Mouse (Mus musculus) stomach, postnatal 0 days (tissue): Measurements from ENCODE around the gene Mrfap1. TPM values are rescaled to one million over a fixed set of nuclear protein-coding genes. Genes with fewer than 3 reads are reported as not detected.
A peak's percentile ranks its signal among the peaks of the same experiment; 100 is the strongest.
"Not testable (repeated sequence)": the region's sequence is repeated elsewhere in the genome, so short reads cannot be mapped to it uniquely, and the experiment has no call there.

Experiments used
- ATAC-seq: fragments of 200-750 bp; cut with Nextera tagmentation; 2 replicates; pipeline ENCODE4 v1.8.0; 2017; ENCODE audit not compliant: low FRiP score, low TSS enrichment
- DNase-seq: peaks from one replicate; pipeline ENCODE4 v3.0.0-alpha.2; 2016; ENCODE audit warnings: low spot score
- H3K27ac ChIP-seq: fragments of 300-500 bp; sonication (generic); replicated peaks from 2 replicates; pipeline ENCODE4 v1.5.1; 2014; ENCODE audit warnings: mild to moderate bottlenecking, control low read depth
- H3K27me3 ChIP-seq: fragments of 300-500 bp; sonication (generic); 2 replicates; pipeline ENCODE4 v1.6.1; 2014; ENCODE audit warnings: low read length; ENCODE audit not compliant: control insufficient read depth, insufficient read depth
- H3K36me3 ChIP-seq: fragments of 300-500 bp; sonication (generic); 2 replicates; pipeline ENCODE4 v1.6.1; 2014; ENCODE audit warnings: low read length, mixed read lengths; ENCODE audit not compliant: control insufficient read depth, insufficient read depth
- H3K4me1 ChIP-seq: fragments of 300-500 bp; sonication (generic); replicated peaks from 2 replicates; pipeline ENCODE4 v1.6.1; 2014; ENCODE audit warnings: antibody characterized with exemption; ENCODE audit not compliant: control insufficient read depth, insufficient read depth
- H3K4me2 ChIP-seq: fragments of 300-500 bp; sonication (generic); replicated peaks from 2 replicates; pipeline ENCODE4 v1.6.1; 2014; ENCODE audit warnings: low read depth, mild to moderate bottlenecking, control low read depth, moderate library complexity
- H3K4me3 ChIP-seq: fragments of 300-500 bp; sonication (generic); 2 replicates; pipeline ENCODE4 v1.5.1; 2014; ENCODE audit warnings: low read depth, low read length, control low read depth
- H3K9ac ChIP-seq: fragments of 300-500 bp; sonication (generic); 2 replicates; pipeline ENCODE4 v1.6.1; 2014; ENCODE audit warnings: mild to moderate bottlenecking, low read length, control low read depth, mixed read lengths
- H3K9me3 ChIP-seq: fragments of 300-500 bp; sonication (generic); 2 replicates; pipeline ENCODE4 v1.6.1; 2016; ENCODE audit warnings: low read length; ENCODE audit not compliant: control insufficient read depth
- CTCF ChIP-seq: IDR thresholded peaks from 2 replicates; pipeline ENCODE4 v1.5.1; 2016; ENCODE audit warnings: antibody characterized with exemption, low read depth, mild to moderate bottlenecking, moderate library complexity
- EP300 ChIP-seq: optimal IDR thresholded peaks from 2 replicates; pipeline ENCODE3; 2016; ENCODE audit warnings: antibody characterized with exemption
- WGBS: fragments of 180-500 bp; shearing (Covaris S2); extraction: QIAGEN DNeasy Blood & Tissue Kit; methylation state at CpG from one replicate; pipeline ENCODE4 v1.1.7; 2014; 5-methylcytosine and 5-hydroxymethylcytosine counted together
- polyA plus RNA-seq: library from polyadenylated mRNA; unstranded; fragments of >200 nt; fragmentation: Nextera tagmentation; extraction: Ambion mirVana; gene quantifications from 2 replicates; pipeline ENCODE4 v1.2.1, GENCODE M21; 2015

Mrfap1 gene
- 310 and 322 TPM in 2 replicates for polyA plus RNA-seq

GRCm38 (mm10) chr5:36796296-36797014, at the start of gene Mrfap1:
Gene Mrfap1 (minus strand): TSS chr5:36796772.
- Histone ChIP-seq H3K4me2 (peak within 1 kb of the TSS; percentile 58), H3K4me3 (peak within 1 kb of the TSS; percentile 64), H3K27ac (peak within 1 kb of the TSS; percentile 94), H3K9ac (peak within 1 kb of the TSS; percentile 73)
- peak; percentile 84 for ATAC-seq
- peak; percentile 93 for DNase-seq
- not testable (repeated sequence) for H3K9me3 ChIP-seq, H3K4me1 ChIP-seq, H3K36me3 ChIP-seq, H3K27me3 ChIP-seq
- under 1% methylated on average over 90 of the region's 90 CpGs for WGBS

GRCm38 (mm10) chr5:36844490-36844889, 47.9 kb upstream of the Mrfap1 start:
- no peak for ATAC-seq
- 81% methylated on average over 10 of the region's 10 CpGs for WGBS
- H3K9ac ChIP-seq = no peak overlapping the region

GRCm38 (mm10) chr5:36841701-36842100, 45.1 kb upstream of the Mrfap1 start:
- no peak for ATAC-seq
- Histone ChIP-seq H3K4me2 (no peak overlapping the region), H3K36me3 (no peaks in the 10 kb centered on the region), H3K9ac (no peak overlapping the region), H3K4me1 (no peaks in the 10 kb centered on the region), H3K4me3 (no peak overlapping the region), H3K27ac (no peak overlapping the region), H3K27me3 (no peaks in the 10 kb centered on the region), H3K9me3 (no peaks in the 10 kb centered on the region)
- WGBS = 41% methylated on average over 1 of the region's 1 CpGs
- TF ChIP-seq EP300 = no peak
- TF ChIP-seq CTCF = no peak
- DNase-seq = no peak

More at GRCm38 (mm10) chr5:36844490-36844889, 47.9 kb upstream of the Mrfap1 start:
- Histone ChIP-seq H3K4me2 (no peak overlapping the region), H3K4me3 (no peak overlapping the region), H3K9me3 (no peaks in the 10 kb centered on the region), H3K27me3 (no peaks in the 10 kb centered on the region), H3K4me1 (no peaks in the 10 kb centered on the region), H3K36me3 (no peaks in the 10 kb centered on the region), H3K27ac (no peak overlapping the region)
- no peak for TF ChIP-seq EP300
- TF ChIP-seq CTCF = no peak
- no peak for DNase-seq

- Histone ChIP-seq H3K27ac (no peak overlapping the region), H3K27me3 (no peaks in the 10 kb centered on the region), H3K4me3 (no peak overlapping the region), H3K9ac (no peak overlapping the region), H3K4me1 (no peaks in the 10 kb centered on the region), H3K4me2 (no peak overlapping the region), H3K36me3 (no peaks in the 10 kb centered on the region), H3K9me3 (no peaks in the 10 kb centered on the region)
- ATAC-seq (no peak), DNase-seq (no peak)
- 74% methylated on average over 7 of the region's 7 CpGs for WGBS
- no peak for TF ChIP-seq CTCF
Observed at GRCm38 (mm10) chr5:36840092-36840491, 43.5 kb upstream of the Mrfap1 start.

GRCm38 (mm10) chr5:36839602-36840001, 43.0 kb upstream of the Mrfap1 start:
- no peak for DNase-seq
- TF ChIP-seq EP300 (no peak), CTCF (no peak)
- H3K27ac ChIP-seq = no peak overlapping the region
- H3K4me3 ChIP-seq = no peak overlapping the region
- no peaks in the 10 kb centered on the region for H3K27me3 ChIP-seq
- no peaks in the 10 kb centered on the region for H3K36me3 ChIP-seq
- no peaks in the 10 kb centered on the region for H3K4me1 ChIP-seq
- 58% methylated on average over 8 of the region's 8 CpGs for WGBS
- no peak for ATAC-seq
- no peak overlapping the region for H3K9ac ChIP-seq
- no peaks in the 10 kb centered on the region for H3K9me3 ChIP-seq
- no peak overlapping the region for H3K4me2 ChIP-seq

GRCm38 (mm10) chr5:36839032-36839431, 42.5 kb upstream of the Mrfap1 start:
- Histone ChIP-seq H3K36me3 (no peaks in the 10 kb centered on the region), H3K4me1 (no peaks in the 10 kb centered on the region), H3K9ac (no peak overlapping the region), H3K27me3 (no peaks in the 10 kb centered on the region), H3K4me2 (no peak overlapping the region), H3K27ac (no peak overlapping the region), H3K9me3 (no peaks in the 10 kb centered on the region), H3K4me3 (no peak overlapping the region)
- TF ChIP-seq CTCF (no peak), EP300 (no peak)
- DNase-seq (no peak), ATAC-seq (no peak)
- WGBS = 74% methylated on average over 2 of the region's 2 CpGs
